Mouse (Mus musculus): ENCODE measurements at regions not wholly inside any gene's neighbourhood (a gene's known extent, or its start where the extent isn't known, plus 50 kb on each side); places are given as distances from the start of the nearest gene placed in this dataset.

DNA sequence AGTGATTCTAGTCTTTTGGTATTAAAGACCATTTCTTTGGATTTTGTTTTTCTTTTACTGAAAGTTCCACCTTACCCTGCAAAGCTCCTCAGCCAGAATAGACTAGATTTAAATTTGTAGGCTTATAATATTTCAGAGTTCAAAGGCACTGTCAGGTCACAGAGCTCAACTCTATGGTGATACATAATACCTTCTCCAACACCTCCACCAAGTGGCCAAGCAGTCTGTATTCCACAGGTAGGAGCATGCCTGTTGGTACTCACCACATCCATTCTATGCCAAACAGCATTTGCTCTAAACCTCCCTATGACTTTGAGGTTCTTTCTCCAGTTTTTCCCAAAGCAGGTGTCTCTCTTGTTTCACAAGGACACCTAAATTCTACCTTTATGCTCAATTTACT lies 1042.2 kb downstream of the Gsdmc2 start:
- Histone ChIP-seq H3K4me2 (no peak overlapping the region), H3K27me3 (ENCODE audit: control insufficient read depth, insufficient read depth, low read length) (no peaks in the 10 kb centered on the region), H3K4me3 (ENCODE audit: low read depth, low read length) (no peak overlapping the region), H3K4me1 (ENCODE audit: control insufficient read depth, insufficient read depth, low read length) (no peaks in the 10 kb centered on the region), H3K36me3 (ENCODE audit: control insufficient read depth, insufficient read depth, low read length) (no peaks in the 10 kb centered on the region), H3K9me3 (ENCODE audit: control insufficient read depth, low read length) (no peaks in the 10 kb centered on the region), H3K9ac (ENCODE audit: low read length) (no peak overlapping the region), H3K27ac (ENCODE audit: low read depth, low read length) (no peak overlapping the region)
- DNase-seq (ENCODE audit: low spot score, missing footprints) (no peak), ATAC-seq (ENCODE audit: low FRiP score) (no peak)

DNA sequence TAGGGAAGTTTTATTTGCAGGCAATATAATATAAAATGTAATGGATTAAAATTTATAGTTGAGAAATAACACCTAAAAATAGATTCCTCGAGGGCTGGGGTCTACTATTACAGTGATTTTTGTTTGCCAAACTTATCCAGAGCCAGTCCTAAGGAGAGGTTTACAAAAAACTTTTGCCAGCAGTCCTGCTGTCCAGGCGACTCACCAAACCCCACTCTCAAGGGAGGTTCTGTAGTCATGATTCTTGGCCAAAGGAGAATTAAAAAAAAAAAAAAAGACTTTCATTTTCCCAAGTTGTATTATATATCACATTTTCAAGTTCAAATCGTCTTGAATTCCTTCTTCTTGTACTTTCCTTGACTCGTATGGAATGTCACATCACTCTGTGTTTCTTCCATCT lies 1046.2 kb downstream of the Gsdmc2 start:
- no peak for DNase-seq (ENCODE audit: low spot score, missing footprints)
- Histone ChIP-seq H3K4me2 (no peak overlapping the region), H3K36me3 (ENCODE audit: control insufficient read depth, insufficient read depth, low read length) (no peaks in the 10 kb centered on the region), H3K9me3 (ENCODE audit: control insufficient read depth, low read length) (no peaks in the 10 kb centered on the region), H3K4me1 (ENCODE audit: control insufficient read depth, insufficient read depth, low read length) (no peaks in the 10 kb centered on the region), H3K27ac (ENCODE audit: low read depth, low read length) (no peak overlapping the region), H3K9ac (ENCODE audit: low read length) (no peak overlapping the region), H3K27me3 (ENCODE audit: control insufficient read depth, insufficient read depth, low read length) (no peaks in the 10 kb centered on the region), H3K4me3 (ENCODE audit: low read depth, low read length) (no peak overlapping the region)
- WGBS, result 81% methylated on average over 4 of the region's 4 CpGs
- ATAC-seq (ENCODE audit: low FRiP score), result no peak

DNA sequence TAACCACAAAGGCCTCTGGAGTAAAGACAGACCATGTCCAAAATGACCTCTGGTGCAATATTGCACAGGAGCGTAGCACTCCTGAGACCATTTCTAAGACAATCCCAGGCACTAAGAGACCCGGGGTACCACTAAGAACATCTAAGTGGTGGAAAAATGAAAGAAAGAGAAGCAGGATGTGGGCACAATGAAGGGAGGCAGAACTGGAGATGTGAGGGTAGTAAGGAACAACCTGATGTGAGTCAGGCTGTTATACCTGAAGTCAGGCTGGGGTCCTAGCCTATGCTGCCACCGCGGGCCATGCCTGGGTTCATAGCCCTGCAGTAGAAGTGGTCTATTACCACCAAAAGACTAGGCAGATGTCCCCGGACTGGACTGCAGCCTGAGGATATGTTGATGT lies 1051.4 kb downstream of the Gsdmc2 start:
- Histone ChIP-seq H3K27me3 (ENCODE audit: control insufficient read depth, insufficient read depth, low read length) (no peaks in the 10 kb centered on the region), H3K9me3 (ENCODE audit: control insufficient read depth, low read length) (no peaks in the 10 kb centered on the region), H3K9ac (ENCODE audit: low read length) (no peak overlapping the region), H3K27ac (ENCODE audit: low read depth, low read length) (no peak overlapping the region), H3K4me2 (no peak overlapping the region), H3K4me1 (ENCODE audit: control insufficient read depth, insufficient read depth, low read length) (no peaks in the 10 kb centered on the region), H3K36me3 (ENCODE audit: control insufficient read depth, insufficient read depth, low read length) (no peaks in the 10 kb centered on the region), H3K4me3 (ENCODE audit: low read depth, low read length) (no peak overlapping the region)
- ATAC-seq (ENCODE audit: low FRiP score), result no peak
- DNase-seq (ENCODE audit: low spot score, missing footprints), result no peak
- WGBS, result 90% methylated on average over 5 of the region's 5 CpGs

- Histone ChIP-seq H3K9ac (ENCODE audit: low read length) (no peak overlapping the region), H3K9me3 (ENCODE audit: control insufficient read depth, low read length) (no peaks in the 10 kb centered on the region), H3K4me1 (ENCODE audit: control insufficient read depth, insufficient read depth, low read length) (no peaks in the 10 kb centered on the region), H3K27ac (ENCODE audit: low read depth, low read length) (no peak overlapping the region), H3K27me3 (ENCODE audit: control insufficient read depth, insufficient read depth, low read length) (no peaks in the 10 kb centered on the region), H3K4me3 (ENCODE audit: low read depth, low read length) (no peak overlapping the region), H3K36me3 (ENCODE audit: control insufficient read depth, insufficient read depth, low read length) (no peaks in the 10 kb centered on the region), H3K4me2 (no peak overlapping the region)
- ATAC-seq (ENCODE audit: low FRiP score) (no peak), DNase-seq (ENCODE audit: low spot score, missing footprints) (no peak)
- 71% methylated on average over 1 of the region's 1 CpGs for WGBS
Measured at GRCm38 (mm10) chr15:62792084-62792483, 1052.9 kb downstream of the Gsdmc2 start.

GRCm38 (mm10) chr15:62787753-62788152 lies 1057.2 kb downstream of the Gsdmc2 start:
- Histone ChIP-seq H3K36me3 (ENCODE audit: control insufficient read depth, insufficient read depth, low read length) (no peaks in the 10 kb centered on the region), H3K9me3 (ENCODE audit: control insufficient read depth, low read length) (no peaks in the 10 kb centered on the region), H3K4me2 (no peak overlapping the region), H3K4me3 (ENCODE audit: low read depth, low read length) (no peak overlapping the region), H3K27ac (ENCODE audit: low read depth, low read length) (no peak overlapping the region), H3K27me3 (ENCODE audit: control insufficient read depth, insufficient read depth, low read length) (no peaks in the 10 kb centered on the region), H3K9ac (ENCODE audit: low read length) (no peak overlapping the region), H3K4me1 (ENCODE audit: control insufficient read depth, insufficient read depth, low read length) (no peaks in the 10 kb centered on the region)
- ATAC-seq (ENCODE audit: low FRiP score) (no peak), DNase-seq (ENCODE audit: low spot score, missing footprints) (no peak)
- WGBS, result 87% methylated on average over 2 of the region's 2 CpGs

DNA sequence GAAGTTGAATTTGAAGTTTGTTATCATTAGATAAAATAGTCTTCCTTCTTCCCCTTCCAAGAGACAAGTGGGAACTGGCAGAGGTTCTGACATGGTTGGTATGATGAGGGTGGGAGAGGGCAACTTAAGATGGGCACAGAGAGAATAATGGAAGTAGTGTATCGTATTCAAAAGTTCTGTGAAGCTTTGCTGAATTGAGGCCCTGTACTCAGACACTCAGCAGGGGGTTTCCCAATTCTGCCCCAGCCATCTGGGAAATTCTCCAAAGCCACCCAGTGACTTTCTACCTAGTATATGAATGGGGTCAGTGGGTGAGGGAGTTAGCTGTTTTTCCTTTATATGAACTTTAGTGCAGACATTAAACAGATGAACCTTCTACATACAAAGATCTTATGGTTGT lies 1058.7 kb downstream of the Gsdmc2 start:
- Histone ChIP-seq H3K9ac (ENCODE audit: low read length) (no peak overlapping the region), H3K4me2 (no peak overlapping the region), H3K9me3 (ENCODE audit: control insufficient read depth, low read length) (no peaks in the 10 kb centered on the region), H3K4me1 (ENCODE audit: control insufficient read depth, insufficient read depth, low read length) (no peaks in the 10 kb centered on the region), H3K27ac (ENCODE audit: low read depth, low read length) (no peak overlapping the region), H3K36me3 (ENCODE audit: control insufficient read depth, insufficient read depth, low read length) (no peaks in the 10 kb centered on the region), H3K4me3 (ENCODE audit: low read depth, low read length) (no peak overlapping the region), H3K27me3 (ENCODE audit: control insufficient read depth, insufficient read depth, low read length) (no peaks in the 10 kb centered on the region)
- no peak for DNase-seq (ENCODE audit: low spot score, missing footprints)
- WGBS, result 78% methylated on average over 1 of the region's 1 CpGs
- ATAC-seq (ENCODE audit: low FRiP score), result no peak

- H3K4me2 ChIP-seq, result no peak overlapping the region
- WGBS, result 83% methylated on average over 1 of the region's 1 CpGs
- no peaks in the 10 kb centered on the region for H3K9me3 ChIP-seq (ENCODE audit: control insufficient read depth, low read length)
- no peak overlapping the region for H3K27ac ChIP-seq (ENCODE audit: low read depth, low read length)
- no peak for DNase-seq (ENCODE audit: low spot score, missing footprints)
- no peak overlapping the region for H3K9ac ChIP-seq (ENCODE audit: low read length)
- H3K27me3 ChIP-seq (ENCODE audit: control insufficient read depth, insufficient read depth, low read length), result no peaks in the 10 kb centered on the region
- no peaks in the 10 kb centered on the region for H3K36me3 ChIP-seq (ENCODE audit: control insufficient read depth, insufficient read depth, low read length)
- ATAC-seq (ENCODE audit: low FRiP score), result no peak
- no peak overlapping the region for H3K4me3 ChIP-seq (ENCODE audit: low read depth, low read length)
- no peaks in the 10 kb centered on the region for H3K4me1 ChIP-seq (ENCODE audit: control insufficient read depth, insufficient read depth, low read length)
Measured at GRCm38 (mm10) chr15:62784456-62785139, 1060.4 kb downstream of the Gsdmc2 start.

DNA sequence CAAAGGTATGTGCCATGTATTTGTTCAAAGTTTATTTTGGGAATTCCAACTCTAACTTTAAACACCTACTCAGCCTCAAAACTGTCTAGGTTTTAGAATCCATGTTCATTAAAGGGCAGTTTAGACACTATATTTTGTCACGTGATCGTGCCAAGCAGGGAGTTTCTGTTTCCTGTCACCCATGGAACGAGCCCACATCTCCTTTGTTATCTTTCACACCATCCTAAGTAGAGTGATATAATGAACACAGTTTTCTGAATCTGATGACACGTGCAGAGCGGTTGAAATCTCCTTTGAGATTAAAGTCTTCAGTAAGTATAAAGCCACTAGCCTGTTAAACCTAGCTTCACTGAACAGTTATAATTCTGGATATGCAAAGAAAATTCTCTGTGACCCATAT lies 1066.1 kb downstream of the Gsdmc2 start:
- ATAC-seq (ENCODE audit: low FRiP score), result no peak
- H3K4me1 ChIP-seq (ENCODE audit: control insufficient read depth, insufficient read depth, low read length), result no peaks in the 10 kb centered on the region
- no peak overlapping the region for H3K27ac ChIP-seq (ENCODE audit: low read depth, low read length)
- no peak overlapping the region for H3K4me2 ChIP-seq
- no peaks in the 10 kb centered on the region for H3K36me3 ChIP-seq (ENCODE audit: control insufficient read depth, insufficient read depth, low read length)
- no peaks in the 10 kb centered on the region for H3K27me3 ChIP-seq (ENCODE audit: control insufficient read depth, insufficient read depth, low read length)
- 87% methylated on average over 5 of the region's 5 CpGs for WGBS
- H3K9ac ChIP-seq (ENCODE audit: low read length), result no peak overlapping the region
- H3K9me3 ChIP-seq (ENCODE audit: control insufficient read depth, low read length), result no peaks in the 10 kb centered on the region
- DNase-seq (ENCODE audit: low spot score, missing footprints), result no peak
- no peak overlapping the region for H3K4me3 ChIP-seq (ENCODE audit: low read depth, low read length)

- H3K36me3 ChIP-seq (ENCODE audit: control insufficient read depth, insufficient read depth, low read length), result no peaks in the 10 kb centered on the region
- no peak overlapping the region for H3K4me3 ChIP-seq (ENCODE audit: low read depth, low read length)
- 85% methylated on average over 2 of the region's 2 CpGs for WGBS
Measured at GRCm38 (mm10) chr15:62752686-62753085, 1092.3 kb downstream of the Gsdmc2 start.

More at GRCm38 (mm10) chr15:62752686-62753085, 1092.3 kb downstream of the Gsdmc2 start:
- no peak overlapping the region for H3K9ac ChIP-seq (ENCODE audit: low read length)
- ATAC-seq (ENCODE audit: low FRiP score), result no peak
- no peak overlapping the region for H3K4me2 ChIP-seq
- H3K4me1 ChIP-seq (ENCODE audit: control insufficient read depth, insufficient read depth, low read length), result no peaks in the 10 kb centered on the region
- H3K27ac ChIP-seq (ENCODE audit: low read depth, low read length), result no peak overlapping the region
- H3K27me3 ChIP-seq (ENCODE audit: control insufficient read depth, insufficient read depth, low read length), result no peaks in the 10 kb centered on the region
- DNase-seq (ENCODE audit: low spot score, missing footprints), result no peak
- no peaks in the 10 kb centered on the region for H3K9me3 ChIP-seq (ENCODE audit: control insufficient read depth, low read length)
